Mouse (Mus musculus) forebrain, embryonic 16.5 days (tissue): ENCODE measurements at regions not wholly inside any gene's neighbourhood (a gene's known extent, or its start where the extent isn't known, plus 50 kb on each side); places are given as distances from the start of the nearest gene placed in this dataset.
A peak's percentile ranks its signal among the peaks of the same experiment; 100 is the strongest.

Experiments used
- ATAC-seq: fragments of 200-750 bp; cut with Nextera tagmentation; 2 replicates; pipeline ENCODE4 v1.8.0; 2017; ENCODE audit warnings: mild to moderate bottlenecking, moderate library complexity
- H3K27ac ChIP-seq: fragments of 300-500 bp; sonication (generic); 2 replicates; pipeline ENCODE4 v1.5.1; 2014; ENCODE audit warnings: low read length, control low read depth
- H3K27me3 ChIP-seq: fragments of 300-500 bp; sonication (generic); replicated peaks from 2 replicates; pipeline ENCODE4 v1.6.1; 2014; ENCODE audit warnings: low read length; ENCODE audit not compliant: control insufficient read depth, insufficient read depth
- H3K36me3 ChIP-seq: fragments of 300-500 bp; sonication (generic); 2 replicates; pipeline ENCODE4 v1.6.1; 2014; ENCODE audit not compliant: control insufficient read depth, insufficient read depth
- H3K4me1 ChIP-seq: fragments of 300-500 bp; sonication (generic); replicated peaks from 2 replicates; pipeline ENCODE4 v1.6.1; 2014; ENCODE audit warnings: low read length; ENCODE audit not compliant: control insufficient read depth, insufficient read depth
- H3K4me2 ChIP-seq: fragments of 300-500 bp; sonication (generic); 2 replicates; pipeline ENCODE4 v1.6.1; 2014; ENCODE audit warnings: mild to moderate bottlenecking, low read length, control low read depth
- H3K4me3 ChIP-seq: fragments of 300-500 bp; sonication (generic); replicated peaks from 2 replicates; pipeline ENCODE4 v1.5.1; 2014; ENCODE audit warnings: mild to moderate bottlenecking, low read length, control low read depth
- H3K9ac ChIP-seq: fragments of 300-500 bp; sonication (generic); replicated peaks from 2 replicates; pipeline ENCODE4 v1.6.1; 2014; ENCODE audit warnings: low read depth, low read length, control low read depth
- H3K9me3 ChIP-seq: fragments of 300-500 bp; sonication (generic); 2 replicates; pipeline ENCODE4 v1.6.1; 2016; ENCODE audit warnings: low read length; ENCODE audit not compliant: control insufficient read depth
- WGBS: fragments of 180-500 bp; shearing (Covaris S2); extraction: QIAGEN DNeasy Blood & Tissue Kit; methylation state at CpG from one replicate; pipeline ENCODE4 v1.1.7; 2014; 5-methylcytosine and 5-hydroxymethylcytosine counted together

- H3K36me3 ChIP-seq = no peaks in the 10 kb centered on the region
- no peaks in the 10 kb centered on the region for H3K4me1 ChIP-seq
- H3K27me3 ChIP-seq = no peaks in the 10 kb centered on the region
- 72% methylated on average over 12 of the region's 12 CpGs for WGBS
- H3K27ac ChIP-seq = no peak overlapping the region
- peaks cover 3% of the 10 kb centered on the region; the same call in 1 of the 2 replicates for H3K9me3 ChIP-seq
- H3K9ac ChIP-seq = no peak overlapping the region
- H3K4me3 ChIP-seq = no peak overlapping the region
- 0 out of 2 replicates have a peak, but pooled peaks have one; percentile 26 for ATAC-seq
- H3K4me2 ChIP-seq = no peak overlapping the region
Observed at GRCm38 (mm10) chr17:80789706-80790105, 61.4 kb upstream of the Map4k3 start.

- H3K4me1 ChIP-seq = no peaks in the 10 kb centered on the region
- no peak for ATAC-seq
Observed at GRCm38 (mm10) chr17:80789000-80789399, 60.7 kb upstream of the Map4k3 start.

GRCm38 (mm10) chr17:80786858-80787257 is 58.6 kb upstream of the Map4k3 start:
- ATAC-seq = no peak
- no peak overlapping the region for H3K9ac ChIP-seq
- H3K27me3 ChIP-seq = no peaks in the 10 kb centered on the region
- no peak overlapping the region for H3K4me3 ChIP-seq
- H3K36me3 ChIP-seq = no peaks in the 10 kb centered on the region
- H3K9me3 ChIP-seq = peaks cover 3% of the 10 kb centered on the region; the same call in 1 of the 2 replicates
- H3K27ac ChIP-seq = no peak overlapping the region
- H3K4me1 ChIP-seq = no peaks in the 10 kb centered on the region
- 74% methylated on average over 2 of the region's 2 CpGs for WGBS
- H3K4me2 ChIP-seq = no peak overlapping the region

More at GRCm38 (mm10) chr17:80789000-80789399, 60.7 kb upstream of the Map4k3 start:
- H3K4me2 ChIP-seq = no peak overlapping the region
- H3K9ac ChIP-seq = no peak overlapping the region
- H3K9me3 ChIP-seq = peaks cover 3% of the 10 kb centered on the region; the same call in 1 of the 2 replicates
- H3K27ac ChIP-seq = no peak overlapping the region
- WGBS = 87% methylated on average over 3 of the region's 3 CpGs
- no peaks in the 10 kb centered on the region for H3K27me3 ChIP-seq
- no peak overlapping the region for H3K4me3 ChIP-seq
- no peaks in the 10 kb centered on the region for H3K36me3 ChIP-seq

- ATAC-seq = no peak
- Histone ChIP-seq H3K27ac (no peak overlapping the region), H3K4me2 (no peak overlapping the region), H3K36me3 (no peaks in the 10 kb centered on the region), H3K9ac (no peak overlapping the region), H3K4me3 (no peak overlapping the region), H3K27me3 (no peaks in the 10 kb centered on the region), H3K9me3 (peaks cover 3% of the 10 kb centered on the region; the same call in 1 of the 2 replicates), H3K4me1 (no peaks in the 10 kb centered on the region)
- WGBS = 87% methylated on average over 8 of the region's 8 CpGs
Observed at GRCm38 (mm10) chr17:80786061-80786851, 58.0 kb upstream of the Map4k3 start.

GRCm38 (mm10) chr17:80785476-80785875 is 57.2 kb upstream of the Map4k3 start:
- no peaks in the 10 kb centered on the region for H3K27me3 ChIP-seq
- peaks cover under 1% of the 10 kb centered on the region; the same call in 1 of the 2 replicates for H3K4me1 ChIP-seq
- no peak overlapping the region for H3K9ac ChIP-seq
- H3K4me2 ChIP-seq = no peak overlapping the region
- H3K9me3 ChIP-seq = peaks cover 3% of the 10 kb centered on the region; the same call in 1 of the 2 replicates
- no peak for ATAC-seq
- no peak overlapping the region for H3K4me3 ChIP-seq
- H3K36me3 ChIP-seq = no peaks in the 10 kb centered on the region
- 50% methylated on average over 8 of the region's 8 CpGs for WGBS
- H3K27ac ChIP-seq = no peak overlapping the region

- no peak overlapping the region for H3K4me3 ChIP-seq
- no peak for ATAC-seq
- H3K9me3 ChIP-seq = peaks cover 3% of the 10 kb centered on the region; the same call in 1 of the 2 replicates
- WGBS = 74% methylated on average over 4 of the region's 4 CpGs
- H3K9ac ChIP-seq = no peak overlapping the region
- no peak overlapping the region for H3K27ac ChIP-seq
- H3K27me3 ChIP-seq = no peaks in the 10 kb centered on the region
- H3K36me3 ChIP-seq = no peaks in the 10 kb centered on the region
- peaks cover 4% of the 10 kb centered on the region; the same call in 1 of the 2 replicates for H3K4me1 ChIP-seq
- H3K4me2 ChIP-seq = no peak overlapping the region
Observed at GRCm38 (mm10) chr17:80785049-80785448, 56.8 kb upstream of the Map4k3 start.

- WGBS = 19% methylated on average over 1 of the region's 1 CpGs
- no peak overlapping the region for H3K4me3 ChIP-seq
- no peak overlapping the region for H3K9ac ChIP-seq
- no peaks in the 10 kb centered on the region for H3K9me3 ChIP-seq
- H3K27ac ChIP-seq = no peak overlapping the region
- H3K27me3 ChIP-seq = no peaks in the 10 kb centered on the region
- H3K36me3 ChIP-seq = no peaks in the 10 kb centered on the region
- ATAC-seq = no peak
- no peak overlapping the region for H3K4me2 ChIP-seq
- peaks cover 4% of the 10 kb centered on the region; the same call in 1 of the 2 replicates for H3K4me1 ChIP-seq
Observed at GRCm38 (mm10) chr17:80782233-80782632, 53.9 kb upstream of the Map4k3 start.

- H3K9ac ChIP-seq = no peak overlapping the region
- H3K4me3 ChIP-seq = no peak overlapping the region
- no peak overlapping the region for H3K27ac ChIP-seq
- 88% methylated on average over 10 of the region's 12 CpGs for WGBS
- H3K4me2 ChIP-seq = no peak overlapping the region
- ATAC-seq = no peak
- H3K9me3 ChIP-seq = no peaks in the 10 kb centered on the region
- H3K4me1 ChIP-seq = peaks cover 4% of the 10 kb centered on the region; the same call in 1 of the 2 replicates
- no peaks in the 10 kb centered on the region for H3K36me3 ChIP-seq
- no peaks in the 10 kb centered on the region for H3K27me3 ChIP-seq
Observed at GRCm38 (mm10) chr17:80781621-80782020, 53.3 kb upstream of the Map4k3 start.

- Histone ChIP-seq H3K27me3 (no peaks in the 10 kb centered on the region), H3K9me3 (no peaks in the 10 kb centered on the region), H3K36me3 (no peaks in the 10 kb centered on the region), H3K4me3 (no peak overlapping the region), H3K4me2 (no peak overlapping the region), H3K27ac (peak overlapping the region; percentile 27; the same call in 1 of the 2 replicates), H3K9ac (no peak overlapping the region), H3K4me1 (peaks cover 4% of the 10 kb centered on the region; the same call in 1 of the 2 replicates)
- no peak for ATAC-seq
- WGBS = 61% methylated on average over 7 of the region's 7 CpGs
Observed at GRCm38 (mm10) chr17:80780303-80780702, 52.0 kb upstream of the Map4k3 start.
